Mouse (Mus musculus): ENCODE data around the gene Gjc1. TPM values are rescaled to one million over a fixed set of nuclear protein-coding genes. Genes with fewer than 3 reads are reported as not detected.

Gene Gjc1
- total RNA-seq (2023), result not detected

GRCm38 (mm10) chr11:102819021-102819782 is at the start of gene Gjc1:
Gjc1 (minus strand) TSS chr11:102819700.

GRCm38 (mm10) chr11:102835549-102835948 is 16.0 kb upstream of the Gjc1 start, which contains the start of gene Higd1b:
Higd1b (plus strand) TSS chr11:102835849.

GRCm38 (mm10) chr11:102761309-102762210 is 57.9 kb downstream of the Gjc1 start, which contains the start of gene Adam11:
Adam11 (plus strand) TSS chr11:102761439.

Other genes with a start within 250 kb of the Gjc1 start
- not detected for gene Gm11627, start 240.2 kb downstream of the Gjc1 start, total RNA-seq (2023)
- gene Fzd2, start 215.3 kb downstream of the Gjc1 start, total RNA-seq (2023), result not detected
- gene Meioc, start 156.0 kb downstream of the Gjc1 start, total RNA-seq (2023), result not detected
- 30.9 TPM for gene Ccdc43, start 121.9 kb downstream of the Gjc1 start, total RNA-seq (2023)
- gene Adam11, start 58.3 kb downstream of the Gjc1 start, total RNA-seq (2023), result 3.9 TPM
- not detected for gene Higd1b, start 16.1 kb upstream of the Gjc1 start, total RNA-seq (2023)
- 128 TPM for gene Eftud2, start 61.3 kb upstream of the Gjc1 start, total RNA-seq (2023)
- not detected for gene Ccdc103, start 61.5 kb upstream of the Gjc1 start, total RNA-seq (2023)
- gene Fam187a, start 65.5 kb upstream of the Gjc1 start, total RNA-seq (2023), result not detected
- gene Gfap, start 81.2 kb upstream of the Gjc1 start, total RNA-seq (2023), result not detected
- 0.38 TPM for gene Kif18b, start 105.4 kb upstream of the Gjc1 start, total RNA-seq (2023)
- gene C1ql1, start 127.0 kb upstream of the Gjc1 start, total RNA-seq (2023), result not detected
- 68.1 TPM for gene Nmt1, start 208.5 kb upstream of the Gjc1 start, total RNA-seq (2023)
- 17.7 TPM for gene Dcakd, start 208.6 kb upstream of the Gjc1 start, total RNA-seq (2023)